Mouse (Mus musculus) heart, embryonic 10.5 days (tissue): ENCODE data around the gene Olfr743. TPM values are rescaled to one million over a fixed set of nuclear protein-coding genes. Genes with fewer than 3 reads are reported as not detected.
"Not testable (repeated sequence)": the region's sequence is repeated elsewhere in the genome, so short reads cannot be mapped to it uniquely, and the experiment has no call there.

Source experiments
- DNase-seq: peaks from one replicate; pipeline ENCODE4 v3.0.0-alpha.2; 2017; ENCODE audit warnings: low spot score
- H3K27ac ChIP-seq: fragments of 300-500 bp; sonication (generic); 2 replicates; pipeline ENCODE4 v1.5.1; 2016; ENCODE audit warnings: mild to moderate bottlenecking
- H3K27me3 ChIP-seq: fragments of 300-500 bp; sonication (generic); 2 replicates; pipeline ENCODE4 v1.6.1; 2016; ENCODE audit warnings: mild to moderate bottlenecking; ENCODE audit not compliant: poor library complexity, insufficient read depth, severe bottlenecking
- H3K36me3 ChIP-seq: fragments of 300-500 bp; sonication (generic); 2 replicates; pipeline ENCODE4 v1.6.1; 2016; ENCODE audit warnings: mild to moderate bottlenecking, moderate library complexity
- H3K4me1 ChIP-seq: fragments of 300-500 bp; sonication (generic); 2 replicates; pipeline ENCODE4 v1.6.1; 2016; ENCODE audit warnings: mild to moderate bottlenecking
- H3K4me3 ChIP-seq: fragments of 300-500 bp; sonication (generic); 2 replicates; pipeline ENCODE4 v1.5.1; 2016; ENCODE audit warnings: mild to moderate bottlenecking, moderate library complexity
- H3K9me3 ChIP-seq: fragments of 300-500 bp; sonication (generic); 2 replicates; pipeline ENCODE4 v1.6.1; 2016; ENCODE audit warnings: mild to moderate bottlenecking, moderate library complexity
- WGBS: fragments of 180-500 bp; shearing (Covaris S2); methylation state at CpG from one replicate; pipeline ENCODE4 v1.1.7; 2016; 5-methylcytosine and 5-hydroxymethylcytosine counted together
- polyA plus RNA-seq: library from polyadenylated mRNA; unstranded; fragments of >200 nt; fragmentation: Nextera tagmentation; extraction: Ambion mirVana; gene quantifications from 2 replicates; pipeline ENCODE4 v1.2.1, GENCODE M21; 2016

Olfr743 gene
- not detected in 2 replicates for polyA plus RNA-seq

- H3K4me1 ChIP-seq: no peaks in the 10 kb centered on the region
- no peaks in the 10 kb centered on the region for H3K9me3 ChIP-seq
- no peak within 1 kb of the TSS for H3K27ac ChIP-seq
- H3K27me3 ChIP-seq: no peaks in the 10 kb centered on the region
- no peak within 1 kb of the TSS for H3K4me3 ChIP-seq
- no peaks in the 10 kb centered on the region for H3K36me3 ChIP-seq
- no peak for DNase-seq
Observed at GRCm38 (mm10) chr14:50521539-50521938, at the start of gene Olfr743. TSS of gene Olfr743 (plus strand) at chr14:50521839.

GRCm38 (mm10) chr14:50472438-50472837, 49.2 kb upstream of the Olfr743 start, which contains the start of gene Olfr741:
TSS of gene Olfr741 (plus strand) at chr14:50472738.
- H3K27me3 ChIP-seq: no peaks in the 10 kb centered on the region
- no peak for DNase-seq
- H3K9me3 ChIP-seq: no peaks in the 10 kb centered on the region
- no peaks in the 10 kb centered on the region for H3K36me3 ChIP-seq
- 62% methylated on average over 2 of the region's 2 CpGs for WGBS
- no peak within 1 kb of the TSS for H3K27ac ChIP-seq
- H3K4me3 ChIP-seq: no peak within 1 kb of the TSS
- no peaks in the 10 kb centered on the region for H3K4me1 ChIP-seq

GRCm38 (mm10) chr14:50478406-50478805, 43.2 kb upstream of the Olfr743 start:
- Histone ChIP-seq H3K4me3 (no peak overlapping the region), H3K27me3 (no peaks in the 10 kb centered on the region), H3K4me1 (no peaks in the 10 kb centered on the region), H3K36me3 (no peaks in the 10 kb centered on the region), H3K9me3 (no peaks in the 10 kb centered on the region), H3K27ac (no peak overlapping the region)
- no peak for DNase-seq
- 71% methylated on average over 2 of the region's 2 CpGs for WGBS

- Histone ChIP-seq H3K9me3 (no peaks in the 10 kb centered on the region), H3K4me1 (no peaks in the 10 kb centered on the region), H3K27ac (no peak within 1 kb of the TSS), H3K36me3 (no peaks in the 10 kb centered on the region), H3K27me3 (no peaks in the 10 kb centered on the region), H3K4me3 (no peak within 1 kb of the TSS)
- no peak for DNase-seq
- 64% methylated on average over 2 of the region's 2 CpGs for WGBS
Observed at GRCm38 (mm10) chr14:50503300-50503699, 18.3 kb upstream of the Olfr743 start, which contains the start of gene Olfr742. TSS of gene Olfr742 (plus strand) at chr14:50503600.

GRCm38 (mm10) chr14:50552734-50553133, 31.1 kb downstream of the Olfr743 start:
- no peaks in the 10 kb centered on the region for H3K4me1 ChIP-seq
- peaks cover 5% of the 10 kb centered on the region; the same call in 1 of the 2 replicates for H3K9me3 ChIP-seq
- no peaks in the 10 kb centered on the region for H3K36me3 ChIP-seq
- WGBS: 89% methylated on average over 2 of the region's 2 CpGs
- no peak overlapping the region for H3K27ac ChIP-seq
- H3K4me3 ChIP-seq: no peak overlapping the region
- no peaks in the 10 kb centered on the region for H3K27me3 ChIP-seq
- DNase-seq: peak; percentile 68

GRCm38 (mm10) chr14:50573056-50573455, 51.4 kb downstream of the Olfr743 start:
- H3K9me3 ChIP-seq, DNase-seq, H3K27ac ChIP-seq, H3K4me3 ChIP-seq, H3K27me3 ChIP-seq, H3K4me1 ChIP-seq, H3K36me3 ChIP-seq: not testable (repeated sequence)
- 81% methylated on average over 1 of the region's 1 CpGs for WGBS

Other genes with a start within 250 kb of the Olfr743 start
- gene Olfr732, start 237.6 kb upstream of the Olfr743 start, polyA plus RNA-seq: not detected in 2 replicates
- gene Olfr733, start 220.3 kb upstream of the Olfr743 start, polyA plus RNA-seq: not detected in 2 replicates
- not detected in 2 replicates for gene Olfr734, start 195.1 kb upstream of the Olfr743 start, polyA plus RNA-seq
- gene Olfr735, start 173.0 kb upstream of the Olfr743 start, polyA plus RNA-seq: not detected in 2 replicates
- gene Tlr11, start 163.9 kb upstream of the Olfr743 start, polyA plus RNA-seq: not detected in 2 replicates
- gene Olfr736, start 140.7 kb upstream of the Olfr743 start, polyA plus RNA-seq: not detected in 2 replicates
- gene Olfr738, start 114.3 kb upstream of the Olfr743 start, polyA plus RNA-seq: not detected in 2 replicates
- gene Olfr739, start 103.2 kb upstream of the Olfr743 start, polyA plus RNA-seq: not detected in 2 replicates
- not detected in 2 replicates for gene Olfr740, start 76.3 kb upstream of the Olfr743 start, polyA plus RNA-seq
- not detected in 2 replicates for gene Olfr741, start 49.1 kb upstream of the Olfr743 start, polyA plus RNA-seq
- not detected in 2 replicates for gene Olfr742, start 18.2 kb upstream of the Olfr743 start, polyA plus RNA-seq
- gene Olfr744, start 93.0 kb downstream of the Olfr743 start, polyA plus RNA-seq: not detected in 2 replicates
- gene Olfr745, start 117.5 kb downstream of the Olfr743 start, polyA plus RNA-seq: not detected in 2 replicates
- not detected in 2 replicates for gene Olfr746, start 125.2 kb downstream of the Olfr743 start, polyA plus RNA-seq
- not detected in 2 replicates for gene Olfr747, start 171.4 kb downstream of the Olfr743 start, polyA plus RNA-seq
- not detected in 2 replicates for gene Olfr748, start 185.5 kb downstream of the Olfr743 start, polyA plus RNA-seq
- gene Olfr749, start 223.3 kb downstream of the Olfr743 start, polyA plus RNA-seq: not detected in 2 replicates